In genomic region chr1:74068366-74069084, GRCm38 (mm10) we compare ENCODE assay signal across 8 mouse cellular contexts. TPM values are rescaled to one million over a fixed set of nuclear protein-coding genes. Genes with fewer than 3 reads are reported as not detected.
DNase-seq lines count a peak whose midpoint lies in the region; ATAC-seq lines count a peak whose summit lies in the region.

No protein-coding gene starts in this region.

- H3K36me3 ChIP-seq in megakaryocyte, embryonic 14.5 days (replicated peaks; ENCODE audit: low read length), result no peaks in the 10 kb centered on the region
- no peaks in the 10 kb centered on the region for H3K36me3 ChIP-seq in forebrain, embryonic 12.5 days (replicated peaks)
- no peaks in the 10 kb centered on the region for H3K36me3 ChIP-seq in intestine, embryonic 15.5 days

- H3K27me3 ChIP-seq in megakaryocyte, embryonic 14.5 days (replicated peaks), result peaks cover 83% of the 10 kb centered on the region
- H3K27me3 ChIP-seq in forebrain, embryonic 12.5 days, result peaks cover 27% of the 10 kb centered on the region
- H3K27me3 ChIP-seq in intestine, embryonic 15.5 days (replicated peaks), result no peaks in the 10 kb centered on the region

- no peaks in the 10 kb centered on the region for H3K9me3 ChIP-seq in megakaryocyte, embryonic 14.5 days
- no peaks in the 10 kb centered on the region for H3K9me3 ChIP-seq in forebrain, embryonic 12.5 days
- H3K9me3 ChIP-seq in intestine, embryonic 15.5 days, result no peaks in the 10 kb centered on the region

- intact Hi-C loops in left cerebral cortex, postnatal 25 days (cut with DNase I), result no loop called here

- peaks cover 40% of the 10 kb centered on the region for H3K4me1 ChIP-seq in megakaryocyte, embryonic 14.5 days
- peaks cover 16% of the 10 kb centered on the region for H3K4me1 ChIP-seq in forebrain, embryonic 12.5 days
- H3K4me1 ChIP-seq in intestine, embryonic 15.5 days (replicated peaks), result peaks cover 9% of the 10 kb centered on the region; the same call in 1 of the 2 replicates

- H3K27ac ChIP-seq in forebrain, embryonic 12.5 days, result 0 out of 2 replicates have a peak overlapping the region, but pooled peaks have one; percentile 13
- no peak overlapping the region for H3K27ac ChIP-seq in intestine, embryonic 15.5 days

- 4% methylated on average over 38 of the region's 41 CpGs for whole genome bisulfite sequencing in forebrain, embryonic 12.5 days
- 5% methylated on average over 41 of the region's 41 CpGs for WGBS in intestine, embryonic 15.5 days

- no peak for ATAC-seq in megakaryocyte, adult 5-6 weeks (ENCODE audit: poor library complexity, severe bottlenecking)
- peak; percentile 68; the same call in 1 of the 2 replicates for ATAC-seq in forebrain, embryonic 12.5 days (ENCODE audit: low FRiP score)
- ATAC-seq in intestine, embryonic 15.5 days, result peak; percentile 61
- peak; percentile 58 for ATAC-seq in megakaryocyte progenitor cell, adult 5-6 weeks (replicated peaks; ENCODE audit: poor library complexity)

- H3K4me2 ChIP-seq in forebrain, embryonic 12.5 days, result peak overlapping the region; percentile 59
- H3K4me2 ChIP-seq in intestine, embryonic 15.5 days (replicated peaks), result peak overlapping the region; percentile 76

- peak overlapping the region; percentile 56 for H3K9ac ChIP-seq in forebrain, embryonic 12.5 days
- peak overlapping the region; percentile 48 for H3K9ac ChIP-seq in intestine, embryonic 15.5 days

- peak; percentile 33 for DNase-seq in thymus, postnatal 0 days (ENCODE audit: low spot score)
- DNase-seq in urinary bladder, postnatal 4 days (ENCODE audit: low spot score in 2 of 2), result no peak
- no peak for DNase-seq in left cerebral cortex, postnatal 25 days (ENCODE audit: low spot score in 2 of 2)

- H3K4me3 ChIP-seq in megakaryocyte, embryonic 14.5 days (replicated peaks), result peak overlapping the region; percentile 8
- H3K4me3 ChIP-seq in forebrain, embryonic 12.5 days (replicated peaks), result peak overlapping the region; percentile 34
- H3K4me3 ChIP-seq in intestine, embryonic 15.5 days (replicated peaks), result peak overlapping the region; percentile 40

RNA-seq across cellular contexts. Expression of gene Tns1, which starts 55.7 kb away (rescaled TPM):
- 13.2 and 21.9 TPM in 2 replicates for polyA plus RNA-seq in megakaryocyte, embryonic 14.5 days (2012; ENCODE audit: insufficient read depth, low replicate concordance)
- 4.9 and 5.5 TPM in 2 replicates for total RNA-seq in megakaryocyte, adult 5-6 weeks (2015)
- 2.9 and 3.2 TPM in 2 replicates for total RNA-seq in megakaryocyte, adult 5-6 weeks (2017)
- polyA plus RNA-seq in forebrain, embryonic 12.5 days (2016; fragmentation: Nextera tagmentation; extraction: Ambion mirVana), result 13.0 and 15.9 TPM in 2 replicates
- polyA plus RNA-seq in intestine, embryonic 15.5 days (2015; fragmentation: Nextera tagmentation; extraction: Ambion mirVana), result 23.1 and 29.1 TPM in 2 replicates
- total RNA-seq in megakaryocyte progenitor cell, adult 5-6 weeks (2015), result 12.4 and 15.4 TPM in 2 replicates
- total RNA-seq in megakaryocyte progenitor cell, adult 5-6 weeks (2017), result 3.1 and 9.7 TPM in 2 replicates
- 12.6 and 13.0 TPM in 2 replicates for polyA plus RNA-seq in thymus, postnatal 0 days (2015; fragmentation: Nextera tagmentation; extraction: Ambion mirVana)
- 10 to 100 TPM; 35.1 to 40.3 TPM for total RNA-seq in left cerebral cortex, postnatal 25 days (2021)

RNA-seq across cellular contexts. Expression of gene Rufy4, which starts 56.8 kb away (rescaled TPM):
- polyA plus RNA-seq in megakaryocyte, embryonic 14.5 days (2012; ENCODE audit: insufficient read depth, low replicate concordance), result 0.41 TPM in 1 of 2 replicates, not detected in the other
- total RNA-seq in megakaryocyte, adult 5-6 weeks (2015), result 0.25 and 0.38 TPM in 2 replicates
- 1.1 and 2.5 TPM in 2 replicates for total RNA-seq in megakaryocyte, adult 5-6 weeks (2017)
- 0.24 and 0.33 TPM in 2 replicates for polyA plus RNA-seq in forebrain, embryonic 12.5 days (2016; fragmentation: Nextera tagmentation; extraction: Ambion mirVana)
- polyA plus RNA-seq in intestine, embryonic 15.5 days (2015; fragmentation: Nextera tagmentation; extraction: Ambion mirVana), result 0.18 and 0.34 TPM in 2 replicates
- total RNA-seq in megakaryocyte progenitor cell, adult 5-6 weeks (2015), result 0.37 and 0.72 TPM in 2 replicates
- total RNA-seq in megakaryocyte progenitor cell, adult 5-6 weeks (2017), result 0.54 and 0.68 TPM in 2 replicates
- 0.08 and 0.15 TPM in 2 replicates for polyA plus RNA-seq in thymus, postnatal 0 days (2015; fragmentation: Nextera tagmentation; extraction: Ambion mirVana)
- total RNA-seq in left cerebral cortex, postnatal 25 days (2021), result not detected
